Mouse (Mus musculus): ENCODE results near the gene Trim75.
A peak's percentile ranks its signal among the peaks of the same experiment; 100 is the strongest.

Trim75 gene

GRCm38 (mm10) chr8:64944831-64945230 is 42.8 kb downstream of the Trim75 start:
- DNase-seq (ENCODE audit: low spot score), result no peak

- no peak for DNase-seq (ENCODE audit: low spot score)
These were observed 44.7 kb downstream of the Trim75 start for GRCm38 (mm10) chr8:64942946-64943345.

- DNase-seq (ENCODE audit: low spot score), result peak; percentile 53
These were observed 46.1 kb downstream of the Trim75 start for GRCm38 (mm10) chr8:64941495-64941894.

- no peak for DNase-seq (ENCODE audit: low spot score)
These were observed 46.6 kb downstream of the Trim75 start for GRCm38 (mm10) chr8:64941019-64941418.

GRCm38 (mm10) chr8:64934997-64935396 is 52.6 kb downstream of the Trim75 start:
- no peak for DNase-seq (ENCODE audit: low spot score)

Measured in urinary bladder, postnatal 10 days (tissue).